Mouse (Mus musculus): Measurements from ENCODE around the gene Kcnmb3.

- TF ChIP-seq GATA1 (IDR thresholded peaks at IDR 0.05; ENCODE audit: low read length): no peak
- TF ChIP-seq TAL1 (IDR thresholded peaks at IDR 0.05; ENCODE audit: low read length): no peak
Observed at GRCm38 (mm10) chr3:32467321-32467720, 24.7 kb downstream of the Kcnmb3 start.

All from erythroblast, embryonic 14.5 days (primary cell).